Mouse (Mus musculus) forebrain, embryonic 16.5 days (tissue): ENCODE measurements at regions not wholly inside any gene's neighbourhood (a gene's known extent, or its start where the extent isn't known, plus 50 kb on each side); places are given as distances from the start of the nearest gene placed in this dataset.
A peak's percentile ranks its signal among the peaks of the same experiment; 100 is the strongest.

ENCODE experiments used
- ATAC-seq: fragments of 200-750 bp; cut with Nextera tagmentation; 2 replicates; pipeline ENCODE4 v1.8.0; 2017; ENCODE audit warnings: mild to moderate bottlenecking, moderate library complexity
- H3K27ac ChIP-seq: fragments of 300-500 bp; sonication (generic); 2 replicates; pipeline ENCODE4 v1.5.1; 2014; ENCODE audit warnings: low read length, control low read depth
- H3K27me3 ChIP-seq: fragments of 300-500 bp; sonication (generic); replicated peaks from 2 replicates; pipeline ENCODE4 v1.6.1; 2014; ENCODE audit warnings: low read length; ENCODE audit not compliant: control insufficient read depth, insufficient read depth
- H3K36me3 ChIP-seq: fragments of 300-500 bp; sonication (generic); 2 replicates; pipeline ENCODE4 v1.6.1; 2014; ENCODE audit not compliant: control insufficient read depth, insufficient read depth
- H3K4me1 ChIP-seq: fragments of 300-500 bp; sonication (generic); replicated peaks from 2 replicates; pipeline ENCODE4 v1.6.1; 2014; ENCODE audit warnings: low read length; ENCODE audit not compliant: control insufficient read depth, insufficient read depth
- H3K4me2 ChIP-seq: fragments of 300-500 bp; sonication (generic); 2 replicates; pipeline ENCODE4 v1.6.1; 2014; ENCODE audit warnings: mild to moderate bottlenecking, low read length, control low read depth
- H3K4me3 ChIP-seq: fragments of 300-500 bp; sonication (generic); replicated peaks from 2 replicates; pipeline ENCODE4 v1.5.1; 2014; ENCODE audit warnings: mild to moderate bottlenecking, low read length, control low read depth
- H3K9ac ChIP-seq: fragments of 300-500 bp; sonication (generic); replicated peaks from 2 replicates; pipeline ENCODE4 v1.6.1; 2014; ENCODE audit warnings: low read depth, low read length, control low read depth
- H3K9me3 ChIP-seq: fragments of 300-500 bp; sonication (generic); 2 replicates; pipeline ENCODE4 v1.6.1; 2016; ENCODE audit warnings: low read length; ENCODE audit not compliant: control insufficient read depth
- WGBS: fragments of 180-500 bp; shearing (Covaris S2); extraction: QIAGEN DNeasy Blood & Tissue Kit; methylation state at CpG from one replicate; pipeline ENCODE4 v1.1.7; 2014; 5-methylcytosine and 5-hydroxymethylcytosine counted together

- H3K27ac ChIP-seq: no peak overlapping the region
- no peak overlapping the region for H3K4me2 ChIP-seq
- no peak overlapping the region for H3K9ac ChIP-seq
- 80% methylated on average over 4 of the region's 4 CpGs for WGBS
- H3K9me3 ChIP-seq: no peaks in the 10 kb centered on the region
- H3K4me3 ChIP-seq: no peak overlapping the region
- no peak for ATAC-seq
- no peaks in the 10 kb centered on the region for H3K27me3 ChIP-seq
- H3K4me1 ChIP-seq: no peaks in the 10 kb centered on the region
- H3K36me3 ChIP-seq: no peaks in the 10 kb centered on the region
These were observed 93.7 kb upstream of the Tsc22d2 start for GRCm38 (mm10) chr3:58320812-58321211.

DNA sequence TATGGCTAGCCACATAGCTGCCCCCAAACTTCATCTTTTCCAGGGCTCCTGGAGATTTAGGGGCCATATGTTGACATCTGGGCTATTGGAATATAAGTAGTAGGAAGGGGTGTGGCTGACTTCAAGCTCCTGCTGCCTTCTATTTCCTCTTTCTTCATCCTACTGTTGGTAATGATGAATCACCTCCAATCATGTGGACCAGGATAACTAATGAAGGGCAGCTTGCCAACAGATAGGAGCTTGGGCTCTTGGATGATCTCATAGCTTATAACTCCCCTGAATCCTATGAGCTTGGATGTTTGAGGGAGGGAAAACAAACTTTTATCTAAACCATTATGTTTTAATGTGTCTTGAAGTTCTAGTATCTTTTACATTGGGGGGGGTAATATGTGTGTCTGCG is 92.2 kb upstream of the Tsc22d2 start:
- Histone ChIP-seq H3K9me3 (no peaks in the 10 kb centered on the region), H3K27me3 (no peaks in the 10 kb centered on the region), H3K4me3 (no peak overlapping the region), H3K36me3 (no peaks in the 10 kb centered on the region), H3K4me1 (no peaks in the 10 kb centered on the region), H3K9ac (no peak overlapping the region), H3K27ac (no peak overlapping the region), H3K4me2 (no peak overlapping the region)
- 90% methylated on average over 1 of the region's 1 CpGs for WGBS
- ATAC-seq: no peak

- no peak overlapping the region for H3K9ac ChIP-seq
- H3K27me3 ChIP-seq: no peaks in the 10 kb centered on the region
- no peak overlapping the region for H3K4me3 ChIP-seq
- no peak for ATAC-seq
- no peaks in the 10 kb centered on the region for H3K36me3 ChIP-seq
- WGBS: 80% methylated on average over 2 of the region's 2 CpGs
- H3K4me2 ChIP-seq: no peak overlapping the region
- no peak overlapping the region for H3K27ac ChIP-seq
- no peaks in the 10 kb centered on the region for H3K4me1 ChIP-seq
- no peaks in the 10 kb centered on the region for H3K9me3 ChIP-seq
These were observed 86.8 kb upstream of the Tsc22d2 start for GRCm38 (mm10) chr3:58327721-58328120.

DNA sequence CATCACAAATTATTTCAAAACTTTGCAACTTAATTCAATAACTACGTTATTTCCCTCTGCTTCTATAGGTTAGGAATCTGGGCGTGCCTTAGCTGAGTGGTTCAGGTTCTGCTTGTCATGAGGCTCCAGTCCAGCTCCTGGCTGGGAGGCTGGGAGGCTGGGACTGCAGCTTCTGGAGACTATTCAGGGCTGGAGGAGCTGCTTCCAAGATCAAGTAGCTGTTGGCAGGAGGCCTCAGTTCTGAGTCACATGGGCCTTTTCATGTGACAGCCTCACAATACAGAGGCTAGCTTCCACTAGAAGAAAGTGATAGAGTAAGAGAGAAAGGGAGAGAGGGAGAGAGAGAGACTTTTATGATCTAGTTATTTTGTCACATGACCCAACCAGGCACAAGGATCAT is 84.3 kb upstream of the Tsc22d2 start:
- Histone ChIP-seq H3K4me1 (peaks cover 7% of the 10 kb centered on the region), H3K9me3 (no peaks in the 10 kb centered on the region), H3K9ac (no peak overlapping the region), H3K4me3 (no peak overlapping the region), H3K36me3 (no peaks in the 10 kb centered on the region), H3K4me2 (no peak overlapping the region), H3K27ac (no peak overlapping the region), H3K27me3 (no peaks in the 10 kb centered on the region)
- WGBS: 53% methylated on average over 2 of the region's 2 CpGs
- ATAC-seq: peak; percentile 91

GRCm38 (mm10) chr3:58333997-58334396 is 80.5 kb upstream of the Tsc22d2 start:
- no peaks in the 10 kb centered on the region for H3K36me3 ChIP-seq
- H3K9me3 ChIP-seq: no peaks in the 10 kb centered on the region
- 48% methylated on average over 7 of the region's 7 CpGs for whole genome bisulfite sequencing
- H3K4me2 ChIP-seq: no peak overlapping the region
- H3K27me3 ChIP-seq: no peaks in the 10 kb centered on the region
- H3K9ac ChIP-seq: no peak overlapping the region
- ATAC-seq: no peak
- H3K4me3 ChIP-seq: no peak overlapping the region
- H3K4me1 ChIP-seq: peaks cover 15% of the 10 kb centered on the region
- no peak overlapping the region for H3K27ac ChIP-seq

- 28% methylated on average over 6 of the region's 6 CpGs for WGBS
- no peak; the same call in 1 of the 2 replicates for ATAC-seq
- Histone ChIP-seq H3K9ac (no peak overlapping the region), H3K4me2 (no peak overlapping the region), H3K27me3 (no peaks in the 10 kb centered on the region), H3K4me1 (peaks cover 15% of the 10 kb centered on the region), H3K4me3 (no peak overlapping the region), H3K27ac (no peak overlapping the region), H3K9me3 (no peaks in the 10 kb centered on the region), H3K36me3 (no peaks in the 10 kb centered on the region)
These were observed 79.2 kb upstream of the Tsc22d2 start for GRCm38 (mm10) chr3:58335277-58335676.

- ATAC-seq: no peak
- Histone ChIP-seq H3K4me3 (no peak overlapping the region), H3K36me3 (no peaks in the 10 kb centered on the region), H3K9me3 (no peaks in the 10 kb centered on the region), H3K27me3 (no peaks in the 10 kb centered on the region), H3K9ac (no peak overlapping the region), H3K4me2 (no peak overlapping the region), H3K4me1 (peaks cover 15% of the 10 kb centered on the region), H3K27ac (no peak overlapping the region)
- WGBS: 36% methylated on average over 5 of the region's 5 CpGs
These were observed 78.4 kb upstream of the Tsc22d2 start for GRCm38 (mm10) chr3:58336135-58336534.

DNA sequence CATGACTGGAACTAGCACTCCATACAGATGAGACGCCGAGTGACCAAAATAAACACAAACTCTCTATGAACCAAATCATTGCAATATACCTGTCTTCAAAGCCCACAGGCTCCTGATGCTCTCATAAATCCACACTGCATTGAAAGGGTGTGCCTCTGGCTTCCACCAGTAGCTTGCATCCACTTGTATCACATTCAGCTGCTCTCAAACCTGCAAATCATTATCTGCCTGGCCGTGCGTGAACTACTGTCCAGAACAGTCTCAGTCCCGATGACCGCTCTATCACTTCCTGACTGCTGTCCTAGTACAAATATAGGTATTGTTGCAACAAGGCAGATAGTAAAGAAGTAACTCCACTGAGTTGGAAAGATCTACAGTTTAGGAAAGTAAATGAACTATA is 77.9 kb upstream of the Tsc22d2 start:
- H3K9me3 ChIP-seq: no peaks in the 10 kb centered on the region
- H3K36me3 ChIP-seq: no peaks in the 10 kb centered on the region
- no peaks in the 10 kb centered on the region for H3K27me3 ChIP-seq
- H3K4me3 ChIP-seq: no peak overlapping the region
- peaks cover 15% of the 10 kb centered on the region for H3K4me1 ChIP-seq
- H3K4me2 ChIP-seq: no peak overlapping the region
- 91% methylated on average over 6 of the region's 6 CpGs for WGBS
- no peak for ATAC-seq
- H3K27ac ChIP-seq: no peak overlapping the region
- no peak overlapping the region for H3K9ac ChIP-seq

- H3K9me3 ChIP-seq: no peaks in the 10 kb centered on the region
- peaks cover 14% of the 10 kb centered on the region for H3K4me1 ChIP-seq
- H3K36me3 ChIP-seq: no peaks in the 10 kb centered on the region
- no peak overlapping the region for H3K4me2 ChIP-seq
- H3K9ac ChIP-seq: no peak overlapping the region
- ATAC-seq: no peak
- H3K27me3 ChIP-seq: no peaks in the 10 kb centered on the region
- H3K4me3 ChIP-seq: no peak overlapping the region
- WGBS: 85% methylated on average over 7 of the region's 7 CpGs
- H3K27ac ChIP-seq: no peak overlapping the region
These were observed 75.5 kb upstream of the Tsc22d2 start for GRCm38 (mm10) chr3:58338976-58339375.

- no peak overlapping the region for H3K4me2 ChIP-seq
- WGBS: 76% methylated on average over 1 of the region's 1 CpGs
- no peaks in the 10 kb centered on the region for H3K27me3 ChIP-seq
- H3K36me3 ChIP-seq: no peaks in the 10 kb centered on the region
- no peak overlapping the region for H3K27ac ChIP-seq
- no peaks in the 10 kb centered on the region for H3K4me1 ChIP-seq
- H3K9me3 ChIP-seq: no peaks in the 10 kb centered on the region
- no peak overlapping the region for H3K4me3 ChIP-seq
- H3K9ac ChIP-seq: no peak overlapping the region
- ATAC-seq: no peak
These were observed 72.4 kb upstream of the Tsc22d2 start for GRCm38 (mm10) chr3:58342096-58342495.
